Mouse (Mus musculus) NIH3T3 (cell line): ENCODE data around the gene Sipa1l2.
"Not testable (repeated sequence)": the region's sequence is repeated elsewhere in the genome, so short reads cannot be mapped to it uniquely, and the experiment has no call there.

Experiments
- DNase-seq: peaks from one replicate; pipeline ENCODE4 v3.0.0-alpha.2; 2012; ENCODE audit warnings: low read depth

Gene Sipa1l2

GRCm38 (mm10) chr8:125401350-125401749, 168.3 kb downstream of the Sipa1l2 start:
- no peak for DNase-seq

- no peak for DNase-seq
Measured at GRCm38 (mm10) chr8:125397981-125398380, 171.6 kb downstream of the Sipa1l2 start.

- not testable (repeated sequence) for DNase-seq
Measured at GRCm38 (mm10) chr8:125395682-125396081, 173.9 kb downstream of the Sipa1l2 start.

- DNase-seq: no peak
Measured at GRCm38 (mm10) chr8:125395032-125395431, 174.6 kb downstream of the Sipa1l2 start.

- DNase-seq: no peak
Measured at GRCm38 (mm10) chr8:125391685-125392084, 177.9 kb downstream of the Sipa1l2 start.

GRCm38 (mm10) chr8:125391271-125391670, 178.3 kb downstream of the Sipa1l2 start:
- no peak for DNase-seq

GRCm38 (mm10) chr8:125390506-125390895, 179.1 kb downstream of the Sipa1l2 start:
- DNase-seq: no peak

- peak; percentile 30 for DNase-seq
Measured at GRCm38 (mm10) chr8:125389756-125390505, 179.7 kb downstream of the Sipa1l2 start.

GRCm38 (mm10) chr8:125389280-125389679, 180.3 kb downstream of the Sipa1l2 start:
- peak; percentile 37 for DNase-seq

- DNase-seq: no peak
Measured at GRCm38 (mm10) chr8:125388404-125389180, 181.0 kb downstream of the Sipa1l2 start.

- DNase-seq: peak; percentile 78
Measured at GRCm38 (mm10) chr8:125385519-125386150, 184.0 kb downstream of the Sipa1l2 start.

GRCm38 (mm10) chr8:125384551-125385183, 184.9 kb downstream of the Sipa1l2 start:
- DNase-seq: no peak

- no peak for DNase-seq
Measured at GRCm38 (mm10) chr8:125381674-125382073, 187.9 kb downstream of the Sipa1l2 start.

GRCm38 (mm10) chr8:125379939-125380338, 189.7 kb downstream of the Sipa1l2 start:
- no peak for DNase-seq

- DNase-seq: no peak
Measured at GRCm38 (mm10) chr8:125379156-125379555, 190.5 kb downstream of the Sipa1l2 start.

GRCm38 (mm10) chr8:125377704-125378103, 191.9 kb downstream of the Sipa1l2 start:
- peak; percentile 29 for DNase-seq

GRCm38 (mm10) chr8:125376448-125376845, 193.2 kb downstream of the Sipa1l2 start:
- no peak for DNase-seq

GRCm38 (mm10) chr8:125375659-125376447, 193.8 kb downstream of the Sipa1l2 start:
- DNase-seq: no peak

GRCm38 (mm10) chr8:125372596-125372995, 197.0 kb downstream of the Sipa1l2 start:
- DNase-seq: no peak

- peak; percentile 46 for DNase-seq
Measured at GRCm38 (mm10) chr8:125369491-125370236, 199.9 kb downstream of the Sipa1l2 start.
